Mouse (Mus musculus): ENCODE results near the gene Stra6l.

GRCm38 (mm10) chr4:45802900-45803299 lies 45.6 kb upstream of the Stra6l start:
- TF ChIP-seq CTCF (IDR thresholded peaks at IDR 0.05; ENCODE audit: low read depth) (no peak), EP300 (optimal IDR thresholded peaks at IDR 0.05) (no peak)
